8 mouse cellular contexts compared by ENCODE assay signal in the genomic region with DNA sequence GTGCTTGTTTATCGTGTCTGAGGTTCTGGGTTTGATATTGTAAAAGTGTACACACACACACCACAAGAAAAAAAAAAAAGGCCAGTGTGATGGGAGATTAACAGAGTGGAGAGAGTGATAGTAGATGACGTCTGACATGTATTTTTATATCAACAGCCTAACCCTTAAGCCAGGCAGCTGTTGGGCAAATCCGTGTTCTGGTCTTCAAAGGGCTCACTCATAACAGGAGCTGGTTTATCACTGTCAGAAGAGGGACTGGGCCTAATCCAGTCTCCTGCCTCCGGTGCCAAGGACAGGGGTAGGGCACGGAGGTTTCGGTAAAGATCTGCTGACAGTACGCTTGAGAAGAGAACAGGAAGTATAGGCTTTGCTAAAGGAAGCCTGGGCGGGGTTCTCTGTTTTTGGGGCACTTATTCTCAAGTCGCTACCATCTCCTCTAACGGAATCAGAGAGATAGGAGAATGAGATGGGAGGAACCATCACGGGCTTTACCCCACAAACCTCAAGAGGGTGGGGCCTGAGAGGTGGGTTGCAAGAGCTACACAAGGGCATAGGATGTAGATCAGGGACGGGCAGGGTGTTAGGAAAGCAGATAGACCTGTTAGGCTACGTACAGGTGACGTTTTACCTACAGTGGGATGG. TPM values are rescaled to one million over a fixed set of nuclear protein-coding genes. Genes with fewer than 3 reads are reported as not detected.
A peak's percentile ranks its signal among the peaks of the same experiment; 100 is the strongest.
DNase-seq lines count a peak whose midpoint lies in the region; ATAC-seq and TF ChIP-seq lines count a peak whose summit lies in the region.

No protein-coding gene starts in this region.

- no peak for ATAC-seq in heart, embryonic 14.5 days (ENCODE audit: insufficient number of reproducible peaks, insufficient read depth, low FRiP score, low read depth)
- ATAC-seq in liver, embryonic 14.5 days (ENCODE audit: insufficient read depth), result peak; percentile 15
- peak; percentile 56 for ATAC-seq in neural tube, embryonic 13.5 days (ENCODE audit: low read depth)

- TF ChIP-seq EP300 in liver, embryonic 14.5 days (IDR thresholded peaks at IDR 0.05; ENCODE audit: low read depth), result peak; percentile 61

- TF ChIP-seq CTCF in E14TG2a.4 (conservative IDR thresholded peaks at IDR 0.05; ENCODE audit: low read length), result no peak
- TF ChIP-seq CTCF in liver, embryonic 14.5 days (IDR thresholded peaks at IDR 0.05; ENCODE audit: low read depth), result no peak

- H3K9ac ChIP-seq in heart, embryonic 14.5 days (ENCODE audit: low read length), result no peak overlapping the region; the same call in 1 of the 2 replicates
- peak overlapping the region; percentile 95 for H3K9ac ChIP-seq in liver, embryonic 14.5 days (replicated peaks)
- no peak overlapping the region for H3K9ac ChIP-seq in neural tube, embryonic 13.5 days

- H3K4me1 ChIP-seq in E14TG2a.4 (replicated peaks; ENCODE audit: low read depth, low read length), result peaks cover 21% of the 10 kb centered on the region
- peaks cover 6 to 8% of the 10 kb centered on the region in 2 experiments; a peak in 2 of 4 replicates for H3K4me1 ChIP-seq in heart, embryonic 14.5 days (ENCODE audit: control insufficient read depth in 2 of 2, insufficient read depth in 2 of 2, low read length in 2 of 2)
- H3K4me1 ChIP-seq in liver, embryonic 14.5 days (replicated peaks; ENCODE audit: control insufficient read depth in 2 of 2, insufficient read depth in 2 of 2, low read length in 1 of 2), result peaks cover 30 to 33% of the 10 kb centered on the region in 2 experiments
- H3K4me1 ChIP-seq in neural tube, embryonic 13.5 days (replicated peaks), result peaks cover 11% of the 10 kb centered on the region

- no peaks in the 10 kb centered on the region for H3K9me3 ChIP-seq in E14TG2a.4 (ENCODE audit: low read length)
- H3K9me3 ChIP-seq in heart, embryonic 14.5 days (ENCODE audit: control insufficient read depth, low read length), result no peaks in the 10 kb centered on the region
- no peaks in the 10 kb centered on the region for H3K9me3 ChIP-seq in liver, embryonic 14.5 days (ENCODE audit: control insufficient read depth, low read length)
- no peaks in the 10 kb centered on the region for H3K9me3 ChIP-seq in neural tube, embryonic 13.5 days

- no peaks in the 10 kb centered on the region for H3K36me3 ChIP-seq in E14TG2a.4 (ENCODE audit: insufficient read depth, low read length)
- no peaks in the 10 kb centered on the region for H3K36me3 ChIP-seq in heart, embryonic 14.5 days (ENCODE audit: control insufficient read depth, insufficient read depth, low read length)
- no peaks in the 10 kb centered on the region for H3K36me3 ChIP-seq in liver, embryonic 14.5 days (replicated peaks; ENCODE audit: control insufficient read depth, insufficient read depth, low read depth)
- H3K36me3 ChIP-seq in neural tube, embryonic 13.5 days, result no peaks in the 10 kb centered on the region

- WGBS in heart, embryonic 14.5 days, result 34% methylated on average over 14 of the region's 14 CpGs
- 6% methylated on average over 14 of the region's 14 CpGs for WGBS in liver, embryonic 14.5 days (ENCODE audit: insufficient replicate concordance)
- WGBS in neural tube, embryonic 13.5 days, result 57% methylated on average over 14 of the region's 14 CpGs

- DNase-seq in c-Kit-negative CD71-positive TER-119-positive erythroid progenitor cells, embryonic 14.5 days (ENCODE audit: low read depth, low spot score), result peak; percentile 58
- peak in 2 of 3 experiments; percentile 48 to 63 for DNase-seq in liver, embryonic 14.5 days (ENCODE audit: low read depth in 3 of 3, low spot score in 3 of 3)
- no peak for DNase-seq in cerebellum, postnatal 25 days
- DNase-seq in embryo, embryonic 11 days, result no peak
- no peak for DNase-seq in retina, postnatal 1 day

- peak overlapping the region; percentile 82 for H3K4me2 ChIP-seq in heart, embryonic 14.5 days (ENCODE audit: low read length)
- peak overlapping the region; percentile 82 for H3K4me2 ChIP-seq in liver, embryonic 14.5 days (ENCODE audit: low read depth)
- H3K4me2 ChIP-seq in neural tube, embryonic 13.5 days, result peak overlapping the region; percentile 98; the same call in 1 of the 2 replicates

- H3K27me3 ChIP-seq in E14TG2a.4 (ENCODE audit: insufficient read depth, low read length), result peaks cover 38% of the 10 kb centered on the region
- H3K27me3 ChIP-seq in heart, embryonic 14.5 days (ENCODE audit: control insufficient read depth, insufficient read depth, low read length), result peaks cover 24% of the 10 kb centered on the region
- H3K27me3 ChIP-seq in liver, embryonic 14.5 days (ENCODE audit: control insufficient read depth, insufficient read depth, low read length), result no peaks in the 10 kb centered on the region
- H3K27me3 ChIP-seq in neural tube, embryonic 13.5 days, result peaks cover 12% of the 10 kb centered on the region

- H3K4me3 ChIP-seq in E14TG2a.4 (replicated peaks; ENCODE audit: low read length), result peak overlapping the region; percentile 98
- H3K4me3 ChIP-seq in heart, embryonic 14.5 days (ENCODE audit: control insufficient read depth in 1 of 2, insufficient read depth in 1 of 2, low read depth in 1 of 2, low read length in 2 of 2), result no peak overlapping the region
- peak overlapping the region; percentile 55 to 96 for H3K4me3 ChIP-seq in liver, embryonic 14.5 days (ENCODE audit: insufficient read depth in 1 of 2, low read depth in 2 of 2, low read length in 2 of 2)
- peak overlapping the region; percentile 72; the same call in 1 of the 2 replicates for H3K4me3 ChIP-seq in neural tube, embryonic 13.5 days

- no peak overlapping the region for H3K27ac ChIP-seq in heart, embryonic 14.5 days (replicated peaks in 1 of 2; ENCODE audit: control insufficient read depth in 1 of 2, insufficient read depth in 1 of 2, low read depth in 2 of 2, low read length in 2 of 2)
- peak overlapping the region; percentile 91 for H3K27ac ChIP-seq in liver, embryonic 14.5 days
- no peak overlapping the region for H3K27ac ChIP-seq in neural tube, embryonic 13.5 days (replicated peaks)

RNA-seq across cellular contexts. Expression of a gene that starts 1.1 kb away (rescaled TPM):
- polyA plus RNA-seq in heart, embryonic 14.5 days (2014; fragmentation: Nextera tagmentation; extraction: Ambion mirVana), result 13.1 and 15.0 TPM in 2 replicates
- 6.9 and 7.9 TPM in 2 replicates for polyA plus RNA-seq in liver, embryonic 14.5 days (2012; rRNA removed)
- 9.3 and 11.2 TPM in 2 replicates for polyA plus RNA-seq in liver, embryonic 14.5 days (2014; fragmentation: Nextera tagmentation; extraction: Ambion mirVana)
- 10.2 and 11.6 TPM in 2 replicates for polyA plus RNA-seq in neural tube, embryonic 13.5 days (2015; fragmentation: Nextera tagmentation; extraction: Ambion mirVana)

RNA-seq across cellular contexts. Expression of a gene that starts 10.7 kb away (rescaled TPM):
- polyA plus RNA-seq in heart, embryonic 14.5 days (2014; fragmentation: Nextera tagmentation; extraction: Ambion mirVana), result 43.8 and 46.2 TPM in 2 replicates
- 31.4 and 35.9 TPM in 2 replicates for polyA plus RNA-seq in liver, embryonic 14.5 days (2012; rRNA removed)
- 53.4 and 55.6 TPM in 2 replicates for polyA plus RNA-seq in liver, embryonic 14.5 days (2014; fragmentation: Nextera tagmentation; extraction: Ambion mirVana)
- polyA plus RNA-seq in neural tube, embryonic 13.5 days (2015; fragmentation: Nextera tagmentation; extraction: Ambion mirVana), result 20.1 and 22.5 TPM in 2 replicates

RNA-seq across cellular contexts. Expression of a gene that starts 56.5 kb away (rescaled TPM):
- 63.5 and 70.1 TPM in 2 replicates for polyA plus RNA-seq in heart, embryonic 14.5 days (2014; fragmentation: Nextera tagmentation; extraction: Ambion mirVana)
- 14.5 and 15.4 TPM in 2 replicates for polyA plus RNA-seq in liver, embryonic 14.5 days (2012; rRNA removed)
- 18.0 and 20.2 TPM in 2 replicates for polyA plus RNA-seq in liver, embryonic 14.5 days (2014; fragmentation: Nextera tagmentation; extraction: Ambion mirVana)
- polyA plus RNA-seq in neural tube, embryonic 13.5 days (2015; fragmentation: Nextera tagmentation; extraction: Ambion mirVana), result 47.5 and 49.6 TPM in 2 replicates

RNA-seq across cellular contexts. Expression of a gene that starts 56.5 kb away (rescaled TPM):
- 27.3 and 27.6 TPM in 2 replicates for polyA plus RNA-seq in heart, embryonic 14.5 days (2014; fragmentation: Nextera tagmentation; extraction: Ambion mirVana)
- 7.0 and 8.8 TPM in 2 replicates for polyA plus RNA-seq in liver, embryonic 14.5 days (2012; rRNA removed)
- 16.3 and 17.4 TPM in 2 replicates for polyA plus RNA-seq in liver, embryonic 14.5 days (2014; fragmentation: Nextera tagmentation; extraction: Ambion mirVana)
- polyA plus RNA-seq in neural tube, embryonic 13.5 days (2015; fragmentation: Nextera tagmentation; extraction: Ambion mirVana), result 21.6 and 23.7 TPM in 2 replicates

Comparison
In these comparisons a context has a peak if more than half of its experiments do, and no peak if none do; other contexts are left out.
1. H3K4me3 ChIP-seq: peak in E14TG2a.4 (single experiment), liver, embryonic 14.5 days (2 of 2) and neural tube, embryonic 13.5 days (single experiment); none in heart, embryonic 14.5 days (0 of 2).
2. DNase-seq: peak in c-Kit-negative CD71-positive TER-119-positive erythroid progenitor cells, embryonic 14.5 days (single experiment) and liver, embryonic 14.5 days (2 of 3); none in cerebellum, postnatal 25 days (0 of 2), embryo, embryonic 11 days (single experiment) and retina, postnatal 1 day (single experiment).
3. Peak in every context shown above with its lines, with median percentiles within 50 percentile points of each other: H3K4me2 ChIP-seq.